Mouse (Mus musculus) neutrophil, adult 5-6 weeks (primary cell): Measurements from ENCODE around the gene AB124611. TPM values are rescaled to one million over a fixed set of nuclear protein-coding genes. Genes with fewer than 3 reads are reported as not detected.
"Not testable (repeated sequence)": the region's sequence is repeated elsewhere in the genome, so short reads cannot be mapped to it uniquely, and the experiment has no call there.

ENCODE experiments used
- ATAC-seq: fragments of 151-379, 151-347 bp; 2 replicates; pipeline ENCODE4 v1.8.0; 2017; ENCODE audit warnings: mild to moderate bottlenecking, moderate TSS enrichment; ENCODE audit not compliant: insufficient number of reproducible peaks, poor library complexity, low FRiP score, severe bottlenecking; ENCODE audit errors: extremely low read depth
- total RNA-seq: library from RNA; stranded (forward); fragments of 200-1000 nt; gene quantifications from 2 replicates; pipeline ENCODE4 v1.2.3, GENCODE M21; 2017

Gene AB124611
- total RNA-seq, result 333 and 359 TPM in 2 replicates

GRCm38 (mm10) chr9:21525937-21526633 is at the start of gene AB124611:
Gene AB124611, plus strand, starts transcription at chr9:21526176.
- peak; percentile 81 for ATAC-seq

GRCm38 (mm10) chr9:21477707-21478106 is 48.3 kb upstream of the AB124611 start:
- ATAC-seq, result no peak

GRCm38 (mm10) chr9:21484065-21484464 is 41.9 kb upstream of the AB124611 start:
- no peak for ATAC-seq

GRCm38 (mm10) chr9:21488246-21488645 is 37.7 kb upstream of the AB124611 start:
- ATAC-seq, result not testable (repeated sequence)

- no peak for ATAC-seq
Observed at GRCm38 (mm10) chr9:21490696-21491095, 35.3 kb upstream of the AB124611 start.

GRCm38 (mm10) chr9:21493907-21494306 is 32.1 kb upstream of the AB124611 start:
- ATAC-seq, result no peak

GRCm38 (mm10) chr9:21494726-21495125 is 31.2 kb upstream of the AB124611 start:
- no peak for ATAC-seq

GRCm38 (mm10) chr9:21496308-21497049 is 29.5 kb upstream of the AB124611 start:
- no peak for ATAC-seq

GRCm38 (mm10) chr9:21497050-21497542 is 28.9 kb upstream of the AB124611 start:
- no peak for ATAC-seq

GRCm38 (mm10) chr9:21497664-21498063 is 28.3 kb upstream of the AB124611 start:
- no peak for ATAC-seq

GRCm38 (mm10) chr9:21498284-21498902 is 27.6 kb upstream of the AB124611 start:
- no peak for ATAC-seq

- ATAC-seq, result no peak
Observed at GRCm38 (mm10) chr9:21503352-21503751, 22.6 kb upstream of the AB124611 start.

GRCm38 (mm10) chr9:21505767-21506166 is 20.2 kb upstream of the AB124611 start:
- ATAC-seq, result no peak

GRCm38 (mm10) chr9:21507753-21508430 is 18.1 kb upstream of the AB124611 start:
- no peak for ATAC-seq

GRCm38 (mm10) chr9:21508871-21509404 is 17.0 kb upstream of the AB124611 start:
- ATAC-seq, result no peak

- ATAC-seq, result peak; percentile 84
Observed at GRCm38 (mm10) chr9:21509772-21510688, 15.9 kb upstream of the AB124611 start, which contains the start of gene Tmed1. Gene Tmed1, minus strand, starts transcription at chr9:21510252.

- no peak for ATAC-seq
Observed at GRCm38 (mm10) chr9:21510689-21511015, 15.3 kb upstream of the AB124611 start.

- ATAC-seq, result no peak
Observed at GRCm38 (mm10) chr9:21511052-21511451, 14.9 kb upstream of the AB124611 start.
